Mouse (Mus musculus) embryo, embryonic 11.5 days (tissue): ENCODE measurements around the gene Pdia3.
"Not testable (repeated sequence)": the region's sequence is repeated elsewhere in the genome, so short reads cannot be mapped to it uniquely, and the experiment has no call there.

Source experiments
- DNase-seq: peaks from one replicate; pipeline ENCODE4 v3.0.0-alpha.2; 2012; ENCODE audit warnings: low read depth, low spot score

The Pdia3 gene

GRCm38 (mm10) chr2:121413387-121414042, at the start of gene Pdia3, which contains the start of gene Catsper2:
TSS of gene Pdia3 (plus strand) at chr2:121413775.
TSS of gene Catsper2 (minus strand) at chr2:121413792.
- DNase-seq, result peak; percentile 93

GRCm38 (mm10) chr2:121368831-121369230, 44.7 kb upstream of the Pdia3 start:
- no peak for DNase-seq

GRCm38 (mm10) chr2:121370921-121371320, 42.7 kb upstream of the Pdia3 start:
- DNase-seq, result no peak

GRCm38 (mm10) chr2:121372266-121372665, 41.3 kb upstream of the Pdia3 start:
- DNase-seq, result no peak

GRCm38 (mm10) chr2:121374766-121375165, 38.8 kb upstream of the Pdia3 start:
- no peak for DNase-seq

GRCm38 (mm10) chr2:121386961-121387575, 26.5 kb upstream of the Pdia3 start, which contains the start of gene Strc:
TSS of gene Strc (minus strand) at chr2:121387168.
- not testable (repeated sequence) for DNase-seq

GRCm38 (mm10) chr2:121396624-121397023, 17.0 kb upstream of the Pdia3 start:
- DNase-seq, result peak; percentile 70

- DNase-seq, result no peak
Observed at GRCm38 (mm10) chr2:121403296-121403695, 10.3 kb upstream of the Pdia3 start.

GRCm38 (mm10) chr2:121408160-121408559, 5.4 kb upstream of the Pdia3 start:
- DNase-seq, result peak; percentile 17

- no peak for DNase-seq
Observed at GRCm38 (mm10) chr2:121412843-121413386, 660 bp upstream of the Pdia3 start.

- peak; percentile 31 for DNase-seq
Observed at GRCm38 (mm10) chr2:121414139-121414685, 637 bp downstream of the Pdia3 start.

- no peak for DNase-seq
Observed at GRCm38 (mm10) chr2:121415103-121415502, 1.5 kb downstream of the Pdia3 start.

GRCm38 (mm10) chr2:121415591-121415990, 2.0 kb downstream of the Pdia3 start:
- DNase-seq, result no peak

- DNase-seq, result no peak
Observed at GRCm38 (mm10) chr2:121416356-121416755, 2.8 kb downstream of the Pdia3 start.

GRCm38 (mm10) chr2:121418476-121418875, 4.9 kb downstream of the Pdia3 start:
- DNase-seq, result no peak

GRCm38 (mm10) chr2:121423166-121423565, 9.6 kb downstream of the Pdia3 start:
- no peak for DNase-seq

- no peak for DNase-seq
Observed at GRCm38 (mm10) chr2:121425890-121426289, 12.3 kb downstream of the Pdia3 start.

GRCm38 (mm10) chr2:121434854-121435253, 21.3 kb downstream of the Pdia3 start:
- no peak for DNase-seq

GRCm38 (mm10) chr2:121439746-121440145, 26.2 kb downstream of the Pdia3 start:
- DNase-seq, result no peak

- no peak for DNase-seq
Observed at GRCm38 (mm10) chr2:121440834-121441605, 27.4 kb downstream of the Pdia3 start.

- no peak for DNase-seq
Observed at GRCm38 (mm10) chr2:121441800-121442199, 28.2 kb downstream of the Pdia3 start.
